Mouse (Mus musculus) liver, postnatal 0 days (tissue): Measurements from ENCODE around the gene Kirrel3. TPM values are rescaled to one million over a fixed set of nuclear protein-coding genes. Genes with fewer than 3 reads are reported as not detected.

Experiments used
- ATAC-seq: fragments of 200-750 bp; cut with Nextera tagmentation; 2 replicates; pipeline ENCODE4 v1.8.0; 2017; ENCODE audit warnings: mild to moderate bottlenecking, moderate library complexity
- DNase-seq: peaks from one replicate; pipeline ENCODE4 v3.0.0-alpha.2; 2016
- H3K27ac ChIP-seq: fragments of 300-500 bp; sonication (generic); 2 replicates; pipeline ENCODE4 v1.5.1; 2014; ENCODE audit warnings: antibody characterized with exemption, moderate library complexity, mild to moderate bottlenecking, low read depth
- H3K27me3 ChIP-seq: fragments of 300-500 bp; sonication (generic); 2 replicates; pipeline ENCODE4 v1.6.1; 2014; ENCODE audit warnings: low read length, control low read depth, mixed read lengths; ENCODE audit not compliant: insufficient read depth
- H3K36me3 ChIP-seq: fragments of 300-500 bp; sonication (generic); replicated peaks from 2 replicates; pipeline ENCODE4 v1.6.1; 2014; ENCODE audit warnings: mild to moderate bottlenecking, control low read depth, low read length, moderate library complexity, mixed read lengths; ENCODE audit not compliant: insufficient read depth
- H3K4me1 ChIP-seq: fragments of 300-500 bp; sonication (generic); 2 replicates; pipeline ENCODE4 v1.6.1; 2014; ENCODE audit warnings: antibody characterized with exemption, mild to moderate bottlenecking, control low read depth; ENCODE audit not compliant: insufficient read depth
- H3K4me2 ChIP-seq: fragments of 300-500 bp; sonication (generic); 2 replicates; pipeline ENCODE4 v1.6.1; 2014; ENCODE audit warnings: low read depth, mild to moderate bottlenecking, low read length, moderate library complexity, mixed read lengths
- H3K4me3 ChIP-seq: fragments of 300-500 bp; sonication (generic); 2 replicates; pipeline ENCODE4 v1.5.1; 2014; ENCODE audit warnings: low read depth, low read length
- H3K9ac ChIP-seq: fragments of 300-500 bp; sonication (generic); replicated peaks from 2 replicates; pipeline ENCODE4 v1.6.1; 2014; ENCODE audit warnings: mild to moderate bottlenecking, moderate library complexity
- H3K9me3 ChIP-seq: fragments of 300-500 bp; sonication (generic); 2 replicates; pipeline ENCODE4 v1.6.1; 2016; ENCODE audit warnings: mild to moderate bottlenecking, control low read depth, low read length, mixed read lengths
- CTCF ChIP-seq: sonication (generic); IDR thresholded peaks from 2 replicates; pipeline ENCODE4 v1.5.1; 2016; ENCODE audit warnings: antibody characterized with exemption, low read depth
- EP300 ChIP-seq: IDR thresholded peaks from 2 replicates; pipeline ENCODE4 v1.6.1; 2016; ENCODE audit warnings: antibody characterized with exemption, low read depth, mild to moderate bottlenecking
- WGBS: fragments of 180-500 bp; shearing (Covaris S2); extraction: QIAGEN DNeasy Blood & Tissue Kit; methylation state at CpG from one replicate; pipeline ENCODE4 v1.1.7; 2014; ENCODE audit not compliant: insufficient replicate concordance; 5-methylcytosine and 5-hydroxymethylcytosine counted together
- polyA plus RNA-seq: library from polyadenylated mRNA; unstranded; fragments of >200 nt; fragmentation: Nextera tagmentation; extraction: Ambion mirVana; gene quantifications from 2 replicates; pipeline ENCODE4 v1.2.1, GENCODE M21; 2015

Kirrel3 gene
- polyA plus RNA-seq, 1 experiment from 2014 or later = 0.07 TPM

GRCm38 (mm10) chr9:34619913-34620312 lies 134.2 kb downstream of the Kirrel3 start:
- H3K4me3 ChIP-seq = no peak overlapping the region
- H3K36me3 ChIP-seq = no peaks in the 10 kb centered on the region
- H3K9ac ChIP-seq = no peak overlapping the region
- no peak for TF ChIP-seq CTCF
- TF ChIP-seq EP300 = no peak
- no peak for DNase-seq
- no peak for ATAC-seq
- H3K4me1 ChIP-seq = no peaks in the 10 kb centered on the region
- H3K27me3 ChIP-seq = no peaks in the 10 kb centered on the region
- WGBS = 63% methylated on average over 3 of the region's 3 CpGs
- no peak overlapping the region for H3K27ac ChIP-seq
- H3K9me3 ChIP-seq = no peaks in the 10 kb centered on the region
- no peak overlapping the region for H3K4me2 ChIP-seq

GRCm38 (mm10) chr9:34623526-34623925 lies 137.8 kb downstream of the Kirrel3 start:
- Histone ChIP-seq H3K4me2 (no peak overlapping the region), H3K4me3 (no peak overlapping the region), H3K27me3 (no peaks in the 10 kb centered on the region), H3K9me3 (no peaks in the 10 kb centered on the region), H3K9ac (no peak overlapping the region), H3K4me1 (no peaks in the 10 kb centered on the region), H3K27ac (no peak overlapping the region), H3K36me3 (no peaks in the 10 kb centered on the region)
- 80% methylated on average over 5 of the region's 5 CpGs for WGBS
- TF ChIP-seq CTCF = no peak
- DNase-seq (no peak), ATAC-seq (no peak)

GRCm38 (mm10) chr9:34624021-34624420 lies 138.3 kb downstream of the Kirrel3 start:
- H3K4me3 ChIP-seq = no peak overlapping the region
- DNase-seq (no peak), ATAC-seq (no peak)
- no peaks in the 10 kb centered on the region for H3K4me1 ChIP-seq
- WGBS = 50% methylated on average over 2 of the region's 2 CpGs
- H3K9me3 ChIP-seq = no peaks in the 10 kb centered on the region
- no peaks in the 10 kb centered on the region for H3K27me3 ChIP-seq
- no peak overlapping the region for H3K9ac ChIP-seq
- no peak overlapping the region for H3K4me2 ChIP-seq
- TF ChIP-seq EP300 = no peak
- no peak for TF ChIP-seq CTCF
- H3K27ac ChIP-seq = no peak overlapping the region
- no peaks in the 10 kb centered on the region for H3K36me3 ChIP-seq

DNA sequence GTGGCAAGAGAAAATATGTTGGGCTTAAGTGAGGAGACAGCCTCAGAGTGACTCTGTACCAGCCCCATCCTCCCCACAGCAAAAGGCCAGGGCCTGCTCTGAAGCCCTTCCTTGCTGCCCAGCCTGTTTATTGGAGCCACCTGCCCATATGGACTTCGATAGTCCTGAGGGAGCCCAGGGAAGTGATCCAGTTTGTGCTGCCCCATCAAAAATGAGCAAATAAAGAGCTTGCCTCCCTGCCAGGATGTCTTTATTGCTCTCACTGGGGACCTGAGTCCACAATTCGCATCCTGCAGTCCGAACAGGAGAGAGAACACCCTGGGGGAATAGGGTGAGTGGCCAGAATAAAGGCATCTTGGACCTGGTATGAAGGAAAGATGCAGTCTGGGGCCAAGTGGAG lies 143.1 kb downstream of the Kirrel3 start:
- TF ChIP-seq CTCF = no peak
- TF ChIP-seq EP300 = no peak
- ATAC-seq = no peak

GRCm38 (mm10) chr9:34635696-34636095 lies 150.0 kb downstream of the Kirrel3 start:
- no peak overlapping the region for H3K27ac ChIP-seq
- H3K4me2 ChIP-seq = no peak overlapping the region
- H3K9me3 ChIP-seq = no peaks in the 10 kb centered on the region; the same call in 1 of the 2 replicates
- H3K4me3 ChIP-seq = no peak overlapping the region
- H3K4me1 ChIP-seq = no peaks in the 10 kb centered on the region
- DNase-seq (no peak), ATAC-seq (no peak)
- H3K9ac ChIP-seq = no peak overlapping the region
- H3K36me3 ChIP-seq = no peaks in the 10 kb centered on the region
- WGBS = 68% methylated on average over 6 of the region's 6 CpGs
- no peak for TF ChIP-seq EP300
- TF ChIP-seq CTCF = no peak
- no peaks in the 10 kb centered on the region for H3K27me3 ChIP-seq

More for the DNA sequence above, 143.1 kb downstream of the Kirrel3 start:
- WGBS = 61% methylated on average over 3 of the region's 3 CpGs
- no peak overlapping the region for H3K4me2 ChIP-seq
- no peak overlapping the region for H3K27ac ChIP-seq
- no peaks in the 10 kb centered on the region for H3K36me3 ChIP-seq
- H3K4me1 ChIP-seq = no peaks in the 10 kb centered on the region
- H3K9ac ChIP-seq = no peak overlapping the region
- no peaks in the 10 kb centered on the region for H3K27me3 ChIP-seq
- no peak for DNase-seq
- no peak overlapping the region for H3K4me3 ChIP-seq
- no peaks in the 10 kb centered on the region for H3K9me3 ChIP-seq

GRCm38 (mm10) chr9:34643917-34644316 lies 158.2 kb downstream of the Kirrel3 start:
- no peaks in the 10 kb centered on the region for H3K27me3 ChIP-seq
- TF ChIP-seq CTCF = no peak
- no peak for TF ChIP-seq EP300
- no peak overlapping the region for H3K27ac ChIP-seq
- no peak overlapping the region for H3K4me3 ChIP-seq
- no peak overlapping the region for H3K9ac ChIP-seq
- ATAC-seq (no peak), DNase-seq (no peak)
- H3K36me3 ChIP-seq = no peaks in the 10 kb centered on the region
- H3K9me3 ChIP-seq = no peaks in the 10 kb centered on the region; the same call in 1 of the 2 replicates
- H3K4me2 ChIP-seq = no peak overlapping the region
- WGBS = 53% methylated on average over 3 of the region's 3 CpGs
- no peaks in the 10 kb centered on the region for H3K4me1 ChIP-seq

DNA sequence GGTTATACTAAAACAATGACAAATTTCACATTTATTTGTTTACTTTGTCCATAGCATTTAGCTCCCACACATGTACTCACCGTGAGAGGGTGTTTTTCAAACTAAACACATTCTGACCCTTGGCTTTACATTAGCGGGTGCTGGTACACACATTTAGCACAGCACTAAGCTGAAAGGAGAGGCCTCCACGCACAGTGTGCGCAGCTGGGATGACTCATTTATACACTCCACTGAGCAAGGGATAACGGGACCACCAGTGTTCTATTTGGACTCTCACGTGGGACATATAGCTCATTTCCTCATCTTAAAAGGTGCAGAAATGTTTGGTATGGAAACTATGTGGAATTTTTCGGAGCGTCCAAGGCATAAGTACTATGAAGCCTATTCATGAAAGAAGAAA lies 158.7 kb downstream of the Kirrel3 start:
- Histone ChIP-seq H3K27me3 (no peaks in the 10 kb centered on the region), H3K9me3 (no peaks in the 10 kb centered on the region; the same call in 1 of the 2 replicates), H3K27ac (no peak overlapping the region), H3K4me2 (no peak overlapping the region), H3K4me1 (no peaks in the 10 kb centered on the region), H3K9ac (no peak overlapping the region), H3K4me3 (no peak overlapping the region), H3K36me3 (no peaks in the 10 kb centered on the region)
- ATAC-seq = no peak
- DNase-seq = no peak
- WGBS = 71% methylated on average over 8 of the region's 8 CpGs
- no peak for TF ChIP-seq CTCF
- TF ChIP-seq EP300 = no peak
